Comparison of ENCODE assay signal across 8 mouse cellular contexts in the genomic region with DNA sequence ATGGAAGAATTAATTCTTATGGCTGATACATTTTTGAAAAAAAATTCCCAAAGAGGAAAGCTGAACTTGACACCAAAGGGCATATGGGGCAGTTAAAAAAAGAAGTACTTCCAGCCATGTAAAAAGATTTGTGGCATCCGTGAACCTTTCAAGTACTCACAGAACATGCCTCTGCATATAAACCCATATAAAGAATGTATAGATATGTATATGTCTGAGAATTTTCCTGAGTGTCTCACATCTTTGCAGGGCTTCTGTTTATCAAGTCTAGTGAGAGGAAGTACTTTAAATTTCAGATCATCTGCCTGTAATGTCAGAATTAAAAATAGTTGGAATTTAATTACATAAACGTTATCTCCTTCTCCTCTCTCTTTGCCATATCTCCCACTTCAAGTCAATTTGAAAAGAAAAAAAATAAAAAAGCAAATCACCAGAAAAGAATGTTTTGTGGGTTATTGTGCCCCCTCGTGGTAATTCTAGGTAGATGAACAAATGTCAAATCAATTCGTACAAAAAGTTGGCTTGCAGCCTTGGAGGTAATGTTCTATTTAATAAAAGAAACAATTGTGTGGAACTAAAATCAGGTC.
DNase-seq lines count a peak whose midpoint lies in the region; ATAC-seq lines count a peak whose summit lies in the region.

No protein-coding gene starts in this region.

- peak; percentile 57 to 76 for DNase-seq in cerebellum, postnatal 10 days
- no peak for DNase-seq in cerebellum, adult 18-20 months
- peak; percentile 5 to 61 for DNase-seq in layer of hippocampus, adult 18-20 months (ENCODE audit: low spot score in 2 of 2)
- DNase-seq in layer of hippocampus, adult 9-11 months, result no peak
- peak; percentile 53 for DNase-seq in brain, adult 2 months (ENCODE audit: low read depth, low spot score)
- DNase-seq in mesoderm, embryonic 11.5 days (ENCODE audit: low read depth, low spot score), result peak; percentile 37
- DNase-seq in cerebellum, adult 8-10 months, result no peak

- H3K27me3 ChIP-seq in neural tube, embryonic 15.5 days (replicated peaks), result no peaks in the 10 kb centered on the region

- no peaks in the 10 kb centered on the region for H3K36me3 ChIP-seq in neural tube, embryonic 15.5 days

- H3K9ac ChIP-seq in neural tube, embryonic 15.5 days (replicated peaks), result no peak overlapping the region

- no peak overlapping the region for H3K4me2 ChIP-seq in neural tube, embryonic 15.5 days

- no peak for ATAC-seq in neural tube, embryonic 15.5 days (ENCODE audit: low FRiP score)

- H3K27ac ChIP-seq in neural tube, embryonic 15.5 days (replicated peaks), result no peak overlapping the region

- 17% methylated on average over 4 of the region's 4 CpGs for WGBS in neural tube, embryonic 15.5 days

- H3K4me1 ChIP-seq in neural tube, embryonic 15.5 days, result no peaks in the 10 kb centered on the region

- no peak overlapping the region for H3K4me3 ChIP-seq in neural tube, embryonic 15.5 days (replicated peaks)

- H3K9me3 ChIP-seq in neural tube, embryonic 15.5 days (replicated peaks), result no peaks in the 10 kb centered on the region

Comparison
In these comparisons a context has a peak if more than half of its experiments do, and no peak if none do; other contexts are left out.
1. DNase-seq: peak in cerebellum, postnatal 10 days (2 of 2), layer of hippocampus, adult 18-20 months (2 of 2), brain, adult 2 months (single experiment) and mesoderm, embryonic 11.5 days (single experiment); none in cerebellum, adult 18-20 months (0 of 2), layer of hippocampus, adult 9-11 months (single experiment) and cerebellum, adult 8-10 months (single experiment).